Comparison of ENCODE assay signal across 9 mouse cellular contexts in genomic region chr8:69268525-69268924, GRCm38 (mm10). TPM values are rescaled to one million over a fixed set of nuclear protein-coding genes. Genes with fewer than 3 reads are reported as not detected.
DNase-seq lines count a peak whose midpoint lies in the region; ATAC-seq and TF ChIP-seq lines count a peak whose summit lies in the region.
"Had no signal": no experiment of that assay in that cellular context is flagged by ENCODE, and none has a peak within 500 bp of the region (broad histone marks: within the 10 kb centered on the region; RNA-seq: fewer than 3 reads in every experiment).

No protein-coding gene starts in this region.

- ATAC-seq in cerebellum, adult (ENCODE audit: insufficient number of reproducible peaks, low FRiP score, low TSS enrichment): no peak
- ATAC-seq in kidney, postnatal 0 days (replicated peaks; ENCODE audit: low FRiP score, low read depth): no peak
- no peak for ATAC-seq in kidney, embryonic 16.5 days (ENCODE audit: low FRiP score, low TSS enrichment)
- ATAC-seq in megakaryocyte progenitor cell, adult 5-6 weeks (replicated peaks; ENCODE audit: poor library complexity): no peak

- peak; percentile 41 to 52 for DNase-seq in cerebellum, postnatal 10 days
- DNase-seq in kidney, postnatal 0 days (ENCODE audit: low spot score): peak; percentile 44
- peak; percentile 35 for DNase-seq in ES-CJ7 (ENCODE audit: low read depth, low spot score)
- DNase-seq in forelimb bud, embryonic 11.5 days (ENCODE audit: low read depth, low spot score): peak; percentile 2
- no peak for DNase-seq in spleen, postnatal 14 days (ENCODE audit: low spot score in 2 of 2)

- no peaks in the 10 kb centered on the region for H3K36me3 ChIP-seq in kidney, postnatal 0 days (ENCODE audit: insufficient read depth, low read length)
- H3K36me3 ChIP-seq in kidney, embryonic 16.5 days (ENCODE audit: insufficient read depth, low read length): no peaks in the 10 kb centered on the region

- H3K9me3 ChIP-seq in kidney, postnatal 0 days (replicated peaks; ENCODE audit: low read length): no peaks in the 10 kb centered on the region
- H3K9me3 ChIP-seq in kidney, embryonic 16.5 days (ENCODE audit: low read length): no peaks in the 10 kb centered on the region

- WGBS in kidney, postnatal 0 days: 52% methylated on average over 4 of the region's 4 CpGs
- 61% methylated on average over 4 of the region's 4 CpGs for WGBS in kidney, embryonic 16.5 days

- no peak overlapping the region for H3K9ac ChIP-seq in kidney, postnatal 0 days (ENCODE audit: low read depth, low read length)
- H3K9ac ChIP-seq in kidney, embryonic 16.5 days (replicated peaks; ENCODE audit: low read length): no peak overlapping the region

- no peaks in the 10 kb centered on the region for H3K27me3 ChIP-seq in kidney, postnatal 0 days (ENCODE audit: insufficient read depth, low read length)
- H3K27me3 ChIP-seq in kidney, embryonic 16.5 days (ENCODE audit: insufficient read depth, low read length): no peaks in the 10 kb centered on the region

- H3K4me1 ChIP-seq in kidney, postnatal 0 days (replicated peaks; ENCODE audit: insufficient read depth, low read length): no peaks in the 10 kb centered on the region
- peaks cover 8% of the 10 kb centered on the region for H3K4me1 ChIP-seq in kidney, embryonic 16.5 days (ENCODE audit: insufficient read depth, low read length)

- no peak overlapping the region for H3K27ac ChIP-seq in kidney, postnatal 0 days
- H3K27ac ChIP-seq in kidney, embryonic 16.5 days (ENCODE audit: low read length): no peak overlapping the region
- H3K27ac ChIP-seq: macrophage had no signal

- peak; percentile 54 for TF ChIP-seq CTCF in kidney, postnatal 0 days (IDR thresholded peaks at IDR 0.05; ENCODE audit: low read depth)

- no peak overlapping the region for H3K4me2 ChIP-seq in kidney, postnatal 0 days (ENCODE audit: low read length)
- no peak overlapping the region for H3K4me2 ChIP-seq in kidney, embryonic 16.5 days (replicated peaks; ENCODE audit: low read depth, low read length)

- H3K4me3 ChIP-seq in kidney, postnatal 0 days (replicated peaks; ENCODE audit: low read depth, low read length): no peak overlapping the region
- H3K4me3 ChIP-seq in kidney, embryonic 16.5 days (ENCODE audit: low read length): no peak overlapping the region

RNA-seq across cellular contexts. Expression of gene D130040H23Rik, which starts 2.4 kb away (rescaled TPM):
- 3.0 and 3.8 TPM in 2 replicates for polyA plus RNA-seq in kidney, postnatal 0 days (2015; fragmentation: Nextera tagmentation; extraction: Ambion mirVana)
- 3.8 and 5.2 TPM in 2 replicates for polyA plus RNA-seq in kidney, embryonic 16.5 days (2015; fragmentation: Nextera tagmentation; extraction: Ambion mirVana)
- 5.8 and 10.9 TPM in 2 replicates for total RNA-seq in megakaryocyte progenitor cell, adult 5-6 weeks (2015)
- total RNA-seq in megakaryocyte progenitor cell, adult 5-6 weeks (2017): 1.7 and 8.2 TPM in 2 replicates

RNA-seq across cellular contexts. Expression of gene Zfp930, which starts 59.7 kb away (rescaled TPM):
- 13.4 and 17.1 TPM in 2 replicates for polyA plus RNA-seq in kidney, postnatal 0 days (2015; fragmentation: Nextera tagmentation; extraction: Ambion mirVana)
- 21.8 and 22.2 TPM in 2 replicates for polyA plus RNA-seq in kidney, embryonic 16.5 days (2015; fragmentation: Nextera tagmentation; extraction: Ambion mirVana)
- total RNA-seq in megakaryocyte progenitor cell, adult 5-6 weeks (2015): 25.3 and 27.5 TPM in 2 replicates
- total RNA-seq in megakaryocyte progenitor cell, adult 5-6 weeks (2017): 15.2 and 31.1 TPM in 2 replicates

Comparison
In these comparisons a context has a peak if more than half of its experiments do, and no peak if none do; other contexts are left out.
1. DNase-seq: peak in cerebellum, postnatal 10 days (2 of 2), kidney, postnatal 0 days (single experiment), ES-CJ7 (single experiment) and forelimb bud, embryonic 11.5 days (single experiment); none in spleen, postnatal 14 days (0 of 2).